Mouse (Mus musculus) kidney, adult 10 weeks (tissue): Measurements from ENCODE around the gene Unc45b. TPM values are rescaled to one million over a fixed set of nuclear protein-coding genes. Genes with fewer than 3 reads are reported as not detected.

ENCODE experiments used
- polyA plus RNA-seq: library from polyadenylated mRNA; stranded (reverse); fragments of 350-450 nt; fragmentation: Illumina TruSeq; extraction: RNeasy Lipid Tissue Mini Kit (QIAGEN cat#74804); gene quantifications from one replicate; pipeline ENCODE4 v1.2.3, GENCODE M21; 2014; ENCODE audit warnings: low read depth, low replicate concordance

Gene Unc45b
- polyA plus RNA-seq: 1.3 TPM

GRCm38 (mm10) chr11:82910250-82910649 lies at the start of gene Unc45b:
Gene Unc45b (plus strand): TSS chr11:82910550.

DNA sequence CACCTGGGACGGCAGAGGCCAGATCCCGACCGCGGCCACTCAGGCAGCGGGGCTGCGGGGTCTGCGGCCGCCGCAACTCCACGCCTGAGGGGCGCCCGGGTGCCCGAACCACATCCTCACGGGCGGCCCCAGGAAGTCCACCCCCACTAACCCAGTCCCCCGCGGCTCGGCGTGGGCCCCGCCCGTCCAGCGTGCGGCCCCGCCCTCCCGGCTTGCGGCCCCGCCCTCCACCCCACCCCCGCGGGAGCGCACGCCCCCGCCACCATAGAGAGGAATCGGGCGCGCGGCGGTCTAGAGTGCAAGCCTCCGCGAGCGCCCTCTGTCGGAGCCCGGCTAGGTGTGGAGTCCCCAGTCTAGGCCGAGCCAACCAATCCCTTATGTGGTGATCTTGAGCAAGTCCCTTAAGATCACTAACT lies 39.3 kb upstream of the Unc45b start, which contains the start of gene Rffl:
TSS of gene Rffl (minus strand) at position 180 of the 416 bp plus-strand sequence.

DNA sequence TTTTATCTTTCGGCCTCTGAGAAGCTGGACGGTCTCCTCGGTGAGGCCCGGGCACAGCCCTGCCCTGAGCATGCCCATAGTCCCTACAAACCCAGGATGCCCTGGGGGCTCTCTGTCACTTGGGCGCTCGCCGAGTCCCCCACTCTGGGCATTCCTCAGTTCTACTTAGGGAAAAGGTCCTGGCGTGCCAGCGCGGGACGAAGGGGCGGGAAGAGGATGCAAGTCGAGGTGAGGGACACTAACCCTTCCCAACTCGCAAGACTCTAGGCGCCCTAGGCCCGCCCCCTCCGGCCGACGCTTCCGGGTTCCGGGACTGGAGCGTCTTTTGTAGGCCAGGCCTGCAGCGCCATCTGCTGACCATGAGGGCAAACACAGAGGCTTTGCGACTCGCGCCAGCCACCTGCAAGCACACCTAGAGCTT lies 20.0 kb upstream of the Unc45b start, which contains the start of gene Rad51d:
TSS of gene Rad51d (minus strand) at position 273 of the 421 bp plus-strand sequence.

DNA sequence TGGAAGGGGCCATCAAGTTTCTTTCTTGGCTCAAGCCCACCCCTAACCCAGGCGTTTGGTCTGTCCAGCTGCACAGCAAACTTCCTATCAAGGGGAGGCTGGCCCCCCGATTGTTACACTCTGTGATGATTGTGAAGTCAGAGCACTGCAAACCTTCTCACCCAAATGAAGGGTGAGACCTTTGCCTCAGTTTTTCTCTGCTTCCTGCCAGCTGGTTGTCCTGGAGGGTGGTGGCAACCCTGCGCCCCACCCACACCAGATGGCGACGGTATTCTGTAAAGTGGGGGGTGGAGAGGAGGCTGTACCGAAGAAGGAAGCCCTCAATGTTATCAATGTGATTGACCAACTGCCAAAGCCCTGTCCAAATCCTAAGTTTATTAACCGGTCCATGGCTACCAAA lies 18.4 kb upstream of the Unc45b start, which contains the start of gene Fndc8:
TSS of gene Fndc8 (plus strand) at position 189 of the 400 bp plus-strand sequence.

GRCm38 (mm10) chr11:82907651-82908607 lies 2.4 kb upstream of the Unc45b start, which contains the start of gene Nle1:
Gene Nle1 (minus strand): TSS chr11:82908411.

DNA sequence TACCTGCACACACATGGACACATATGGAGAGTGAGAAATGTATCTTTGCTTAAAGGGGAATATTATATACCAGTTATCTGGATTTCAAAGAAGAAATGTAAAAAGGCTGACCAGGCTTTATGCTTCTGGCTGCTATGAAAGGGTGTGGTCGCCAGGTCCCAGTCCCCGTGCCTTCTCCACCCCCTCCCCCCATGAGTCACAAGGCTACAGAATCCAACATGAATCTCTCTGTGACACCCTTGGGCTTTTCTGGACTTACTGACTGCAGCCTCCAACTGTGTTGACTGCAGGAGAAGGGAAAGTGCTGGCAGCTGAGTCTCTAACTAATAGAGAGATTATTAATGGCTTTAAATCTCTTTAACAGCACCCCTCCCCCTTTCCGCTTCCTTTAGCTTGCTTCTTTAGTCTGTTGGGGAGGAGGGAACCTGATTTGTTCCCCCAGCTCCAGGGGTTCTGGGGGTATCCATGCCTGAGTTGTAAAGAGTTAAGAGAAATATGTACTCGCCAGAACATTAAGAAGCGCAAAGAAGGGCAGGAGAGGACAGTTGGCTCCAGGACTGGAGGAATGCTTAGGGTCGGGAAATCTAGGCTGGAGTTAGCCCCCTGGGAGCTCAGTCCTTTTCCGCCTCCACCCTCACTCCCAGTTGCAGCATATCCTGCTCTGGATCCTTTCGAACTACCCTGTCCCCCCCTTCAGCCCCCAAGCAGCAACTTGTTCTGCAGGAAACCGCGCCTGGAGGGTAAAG lies 40.6 kb downstream of the Unc45b start, which contains the start of gene Slfn5:
TSS of gene Slfn5 (plus strand) at position 614 of the 746 bp plus-strand sequence.

GRCm38 (mm10) chr11:82991469-82992166 lies 81.3 kb downstream of the Unc45b start, which contains the start of gene Slfn9:
Gene Slfn9 (minus strand): TSS chr11:82991830.

Other genes with a start within 250 kb of the Unc45b start
- gene Cct6b, start 146.2 kb upstream of the Unc45b start, polyA plus RNA-seq: 0.73 TPM
- gene Zfp830, start 146.2 kb upstream of the Unc45b start, polyA plus RNA-seq: 24.8 TPM
- gene Lig3, start 129.4 kb upstream of the Unc45b start, polyA plus RNA-seq: 14.9 TPM
- gene Rffl, start 39.3 kb upstream of the Unc45b start, polyA plus RNA-seq: 28.4 TPM
- gene Rad51d, start 19.9 kb upstream of the Unc45b start, polyA plus RNA-seq: 6.6 TPM
- gene Fndc8, start 18.4 kb upstream of the Unc45b start, polyA plus RNA-seq: not detected
- gene Nle1, start 2.1 kb upstream of the Unc45b start, polyA plus RNA-seq: 1.5 TPM
- 55.3 TPM for gene Slfn5, start 40.8 kb downstream of the Unc45b start, polyA plus RNA-seq
- gene Slfn9, start 81.3 kb downstream of the Unc45b start, polyA plus RNA-seq: 1.0 TPM
- gene Slfn8, start 110.3 kb downstream of the Unc45b start, polyA plus RNA-seq: 4.1 TPM
- 9.9 TPM for gene Slfn2, start 154.6 kb downstream of the Unc45b start, polyA plus RNA-seq
- not detected for gene Slfn1, start 206.3 kb downstream of the Unc45b start, polyA plus RNA-seq